Mouse (Mus musculus) embryonic fibroblast, embryonic 13.5 days (primary cell): Measurements from ENCODE around the gene Usp3. TPM values are rescaled to one million over a fixed set of nuclear protein-coding genes. Genes with fewer than 3 reads are reported as not detected.

ENCODE experiments used
- H3K27ac ChIP-seq: 2 replicates; pipeline ENCODE4 v1.5.1; 2012; ENCODE audit warnings: low read length, control low read depth, inconsistent platforms; ENCODE audit not compliant: insufficient read depth
- H3K4me1 ChIP-seq: 2 replicates; pipeline ENCODE4 v1.6.1; 2011; ENCODE audit warnings: low read length; ENCODE audit not compliant: control insufficient read depth, insufficient read depth
- H3K4me3 ChIP-seq: 2 replicates; pipeline ENCODE4 v1.5.1; 2011; ENCODE audit warnings: mild to moderate bottlenecking, control low read depth, low read length; ENCODE audit not compliant: insufficient read depth
- CTCF ChIP-seq: IDR thresholded peaks from 2 replicates; pipeline ENCODE4 v1.5.1; 2011; ENCODE audit warnings: mild to moderate bottlenecking, control low read depth, low read length, moderate library complexity, borderline replicate concordance; ENCODE audit not compliant: insufficient read depth
- POLR2A ChIP-seq: IDR thresholded peaks from 2 replicates; pipeline ENCODE4 v1.6.1; 2011; ENCODE audit warnings: low read depth, mild to moderate bottlenecking, control low read depth, low read length, moderate library complexity
- polyA plus RNA-seq: library from polyadenylated mRNA; stranded (reverse); fragments of >200 nt; gene quantifications from 2 replicates; pipeline ENCODE4 v1.2.4, GENCODE M21; 2011; ENCODE audit warnings: low read depth; ENCODE audit not compliant: missing spikeins, insufficient read length

The Usp3 gene
- polyA plus RNA-seq, 1 experiment: 47.2 TPM

GRCm38 (mm10) chr9:66513150-66513549 is 79.8 kb downstream of the Usp3 start:
- Histone ChIP-seq H3K4me1 (peaks cover 16% of the 10 kb centered on the region), H3K27ac (peak overlapping the region; percentile 5; the same call in 1 of the 2 replicates), H3K4me3 (no peak overlapping the region)
- TF ChIP-seq POLR2A (no peak), CTCF (no peak)

- peak overlapping the region; percentile 42 for H3K4me3 ChIP-seq
- TF ChIP-seq POLR2A: peak; percentile 84
- TF ChIP-seq CTCF: no peak
- H3K4me1 ChIP-seq: peaks cover 13% of the 10 kb centered on the region
- peak overlapping the region; percentile 48 for H3K27ac ChIP-seq
Observed at GRCm38 (mm10) chr9:66512351-66512671, 80.6 kb downstream of the Usp3 start.

- TF ChIP-seq CTCF (no peak), POLR2A (peak; percentile 76)
- Histone ChIP-seq H3K27ac (peak overlapping the region; percentile 48), H3K4me3 (peak overlapping the region; percentile 55)
Observed at GRCm38 (mm10) chr9:66511580-66512350, 81.2 kb downstream of the Usp3 start.

GRCm38 (mm10) chr9:66510944-66511343 is 82.0 kb downstream of the Usp3 start:
- peaks cover 5% of the 10 kb centered on the region; the same call in 1 of the 2 replicates for H3K4me1 ChIP-seq
- H3K27ac ChIP-seq: peak overlapping the region; percentile 43
- peak overlapping the region; percentile 55 for H3K4me3 ChIP-seq
- TF ChIP-seq POLR2A (no peak), CTCF (no peak)

More at GRCm38 (mm10) chr9:66511580-66512350, 81.2 kb downstream of the Usp3 start:
- H3K4me1 ChIP-seq: peaks cover 11% of the 10 kb centered on the region

GRCm38 (mm10) chr9:66510351-66510841 is 82.5 kb downstream of the Usp3 start:
- peak overlapping the region; percentile 9; the same call in 1 of the 2 replicates for H3K27ac ChIP-seq
- H3K4me1 ChIP-seq: peaks cover 5% of the 10 kb centered on the region; the same call in 1 of the 2 replicates
- TF ChIP-seq POLR2A (no peak), CTCF (no peak)
- no peak overlapping the region for H3K4me3 ChIP-seq

GRCm38 (mm10) chr9:66508890-66509399 is 84.0 kb downstream of the Usp3 start:
- H3K4me3 ChIP-seq: no peak overlapping the region
- H3K4me1 ChIP-seq: peaks cover 5% of the 10 kb centered on the region; the same call in 1 of the 2 replicates
- H3K27ac ChIP-seq: no peak overlapping the region
- TF ChIP-seq POLR2A: no peak
- no peak for TF ChIP-seq CTCF

GRCm38 (mm10) chr9:66507684-66508083 is 85.3 kb downstream of the Usp3 start:
- H3K27ac ChIP-seq: no peak overlapping the region
- no peak overlapping the region for H3K4me3 ChIP-seq
- H3K4me1 ChIP-seq: peaks cover 5% of the 10 kb centered on the region; the same call in 1 of the 2 replicates
- TF ChIP-seq POLR2A: no peak
- TF ChIP-seq CTCF: no peak

GRCm38 (mm10) chr9:66506424-66506823 is 86.5 kb downstream of the Usp3 start:
- Histone ChIP-seq H3K4me3 (no peak overlapping the region), H3K27ac (no peak overlapping the region), H3K4me1 (peaks cover 5% of the 10 kb centered on the region; the same call in 1 of the 2 replicates)
- TF ChIP-seq CTCF: no peak
- TF ChIP-seq POLR2A: no peak

GRCm38 (mm10) chr9:66506011-66506410 is 86.9 kb downstream of the Usp3 start:
- Histone ChIP-seq H3K4me3 (no peak overlapping the region), H3K27ac (no peak overlapping the region), H3K4me1 (peaks cover 5% of the 10 kb centered on the region; the same call in 1 of the 2 replicates)
- TF ChIP-seq CTCF: no peak
